8 mouse cellular contexts compared by ENCODE assay signal in the genomic region with DNA sequence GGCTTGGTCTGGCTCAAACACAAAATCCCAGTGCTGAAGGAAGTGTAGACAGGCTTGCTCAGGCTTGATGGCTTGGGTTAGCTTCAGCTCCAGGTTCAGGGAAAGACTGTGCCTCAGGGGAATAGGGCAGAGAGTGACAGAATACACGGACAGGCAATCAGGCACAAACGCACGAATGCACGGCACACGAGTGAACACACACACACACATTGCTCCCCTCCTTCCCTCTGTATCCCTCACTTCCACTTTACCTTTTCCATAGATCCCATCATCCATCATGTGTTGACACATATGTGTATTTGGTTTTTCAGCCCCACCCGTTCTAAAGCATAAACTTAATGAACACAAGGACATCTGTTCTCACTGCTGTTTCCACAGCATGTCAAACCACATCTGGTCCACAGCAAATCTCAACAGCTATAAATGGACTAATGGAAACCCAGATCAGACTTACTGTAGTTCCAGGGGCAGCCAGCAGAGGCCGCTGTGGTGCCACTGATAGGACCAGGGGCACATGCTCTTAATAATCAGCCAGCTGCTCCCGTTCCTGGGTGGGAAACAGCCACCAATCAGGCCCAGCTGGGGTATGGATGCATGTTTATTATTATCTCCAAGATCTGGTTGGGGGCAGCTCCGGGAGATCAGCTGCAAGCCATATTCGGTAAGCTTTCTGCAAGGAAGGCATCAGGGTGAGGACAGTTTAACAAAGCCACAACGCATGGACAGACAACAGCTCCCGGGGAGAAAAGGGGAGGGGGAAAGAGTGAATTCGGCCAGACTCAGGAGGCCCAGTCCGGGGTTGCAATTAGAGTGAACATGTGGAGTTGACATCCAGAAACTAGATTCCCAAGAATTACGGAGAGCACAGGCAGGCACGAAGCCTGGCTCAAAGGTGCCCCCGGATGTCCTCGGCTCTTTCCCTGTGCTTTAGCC. TPM values are rescaled to one million over a fixed set of nuclear protein-coding genes. Genes with fewer than 3 reads are reported as not detected.
A peak's percentile ranks its signal among the peaks of the same experiment; 100 is the strongest.
DNase-seq lines count a peak whose midpoint lies in the region; ATAC-seq lines count a peak whose summit lies in the region.

No protein-coding gene starts in this region.

- peak overlapping the region; percentile 49 for H3K4me2 ChIP-seq in embryonic facial prominence, embryonic 14.5 days (ENCODE audit: low read depth, low read length)
- peak overlapping the region; percentile 54 for H3K4me2 ChIP-seq in limb, embryonic 13.5 days (replicated peaks)

- no peaks in the 10 kb centered on the region for H3K9me3 ChIP-seq in embryonic facial prominence, embryonic 14.5 days (ENCODE audit: control insufficient read depth, low read length)
- no peaks in the 10 kb centered on the region for H3K9me3 ChIP-seq in limb, embryonic 13.5 days

- ATAC-seq in embryonic facial prominence, embryonic 14.5 days (ENCODE audit: low read depth), result peak; percentile 92
- ATAC-seq in limb, embryonic 13.5 days (ENCODE audit: low FRiP score, low read depth), result peak; percentile 84

- H3K27me3 ChIP-seq in embryonic facial prominence, embryonic 14.5 days (replicated peaks; ENCODE audit: control insufficient read depth, insufficient read depth, low read length), result no peaks in the 10 kb centered on the region
- H3K27me3 ChIP-seq in limb, embryonic 13.5 days, result peaks cover 8% of the 10 kb centered on the region

- H3K27ac ChIP-seq in embryonic facial prominence, embryonic 14.5 days (replicated peaks; ENCODE audit: low read depth, low read length), result no peak overlapping the region
- H3K27ac ChIP-seq in limb, embryonic 13.5 days, result peak overlapping the region; percentile 11; the same call in 1 of the 2 replicates

- peaks cover 6% of the 10 kb centered on the region; the same call in 1 of the 2 replicates for H3K4me1 ChIP-seq in embryonic facial prominence, embryonic 14.5 days (ENCODE audit: control insufficient read depth, insufficient read depth, low read length)
- H3K4me1 ChIP-seq in limb, embryonic 13.5 days, result peaks cover 27% of the 10 kb centered on the region

- H3K36me3 ChIP-seq in embryonic facial prominence, embryonic 14.5 days (ENCODE audit: control insufficient read depth, insufficient read depth, low read length), result no peaks in the 10 kb centered on the region
- H3K36me3 ChIP-seq in limb, embryonic 13.5 days, result no peaks in the 10 kb centered on the region

- DNase-seq in 3134 (ENCODE audit: extremely low read depth, insufficient read length, low spot score), result peak; percentile 48
- DNase-seq in adrenal gland, postnatal 36 days, result peak; percentile 85 to 87
- DNase-seq in embryonic facial prominence, embryonic 14.5 days (ENCODE audit: low spot score), result peak; percentile 93
- DNase-seq in heart, adult 9 months (ENCODE audit: low spot score in 2 of 2), result peak; percentile 31 to 64
- peak; percentile 77 for DNase-seq in kidney, adult 9 months
- peak; percentile 8 to 51 for DNase-seq in monocyte, adult 2 months (ENCODE audit: low read depth in 1 of 2, low spot score in 2 of 2)
- peak; percentile 49 to 74 for DNase-seq in spleen, postnatal 14 days (ENCODE audit: low spot score in 2 of 2)

- 0 out of 2 replicates have a peak overlapping the region, but pooled peaks have one; percentile 12 for H3K4me3 ChIP-seq in embryonic facial prominence, embryonic 14.5 days (ENCODE audit: low read depth, low read length)
- H3K4me3 ChIP-seq in limb, embryonic 13.5 days, result peak overlapping the region; percentile 5; the same call in 1 of the 2 replicates

- no peak overlapping the region for H3K9ac ChIP-seq in embryonic facial prominence, embryonic 14.5 days (ENCODE audit: low read depth, low read length)
- no peak overlapping the region for H3K9ac ChIP-seq in limb, embryonic 13.5 days

- 14% methylated on average over 18 of the region's 18 CpGs for WGBS in embryonic facial prominence, embryonic 14.5 days
- 20% methylated on average over 18 of the region's 18 CpGs for WGBS in limb, embryonic 13.5 days

RNA-seq across cellular contexts. Expression of gene Mfap3, which starts 30.4 kb away (rescaled TPM):
- total RNA-seq in adrenal gland, postnatal 36 days (2021), result 10 to 100 TPM; 25.5 to 29.7 TPM
- polyA plus RNA-seq in embryonic facial prominence, embryonic 14.5 days (2014; fragmentation: Nextera tagmentation; extraction: Ambion mirVana), result 41.0 and 44.4 TPM in 2 replicates
- 56.3 TPM in 2 replicates for polyA plus RNA-seq in limb, embryonic 13.5 days (2015; fragmentation: Nextera tagmentation; extraction: Ambion mirVana)

RNA-seq across cellular contexts. Expression of gene Fam114a2, which starts 30.5 kb away (rescaled TPM):
- total RNA-seq in adrenal gland, postnatal 36 days (2021), result 10 to 100 TPM; 56.8 to 72.0 TPM
- 47.7 and 49.5 TPM in 2 replicates for polyA plus RNA-seq in embryonic facial prominence, embryonic 14.5 days (2014; fragmentation: Nextera tagmentation; extraction: Ambion mirVana)
- 88.6 and 88.7 TPM in 2 replicates for polyA plus RNA-seq in limb, embryonic 13.5 days (2015; fragmentation: Nextera tagmentation; extraction: Ambion mirVana)

Comparison
In these comparisons a context has a peak if more than half of its experiments do, and no peak if none do; other contexts are left out.
1. DNase-seq: peak in every context shown above with its lines; median percentile 93 in embryonic facial prominence, embryonic 14.5 days; 86 in adrenal gland, postnatal 36 days; 77 in kidney, adult 9 months; 62 in spleen, postnatal 14 days; 48 in 3134; 48 in heart, adult 9 months; 30 in monocyte, adult 2 months.